Mouse (Mus musculus): Measurements from ENCODE around the gene Xpr1. TPM values are rescaled to one million over a fixed set of nuclear protein-coding genes. Genes with fewer than 3 reads are reported as not detected.

The Xpr1 gene
- polyA plus RNA-seq, 1 experiment from 2014 or later = 7.5 TPM

DNA sequence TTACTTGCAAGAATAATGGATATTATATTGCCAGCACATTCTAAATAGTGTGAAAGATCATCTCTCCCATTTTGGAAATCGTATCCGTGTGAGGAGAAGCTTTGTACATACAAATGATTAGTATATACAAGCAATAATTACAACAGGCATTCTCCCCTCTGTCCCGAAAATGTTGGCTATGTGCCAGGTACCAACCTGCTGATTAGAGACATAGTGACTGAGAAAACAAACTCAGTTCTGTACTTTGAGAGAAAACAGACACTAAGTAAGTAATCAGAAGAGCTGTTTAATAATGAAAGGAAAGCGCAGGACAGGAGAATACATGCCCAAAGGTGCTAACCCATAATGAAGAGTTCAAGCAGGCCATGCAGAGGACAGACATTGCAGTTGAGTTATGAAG, 64.1 kb downstream of the Xpr1 start:
- no peak overlapping the region for H3K4me3 ChIP-seq
- 59% methylated on average over 4 of the region's 4 CpGs for WGBS
- no peak for ATAC-seq (ENCODE audit: insufficient number of reproducible peaks, low FRiP score, low TSS enrichment, low read depth)
- no peaks in the 10 kb centered on the region for H3K36me3 ChIP-seq
- H3K4me2 ChIP-seq = no peak overlapping the region
- no peaks in the 10 kb centered on the region for H3K27me3 ChIP-seq
- no peak overlapping the region for H3K27ac ChIP-seq
- H3K4me1 ChIP-seq = no peaks in the 10 kb centered on the region
- H3K9ac ChIP-seq = no peak overlapping the region
- no peaks in the 10 kb centered on the region for H3K9me3 ChIP-seq

- 84% methylated on average over 4 of the region's 4 CpGs for WGBS
- no peak overlapping the region for H3K9ac ChIP-seq
- no peak for ATAC-seq (ENCODE audit: insufficient number of reproducible peaks, low FRiP score, low TSS enrichment, low read depth)
- no peak overlapping the region for H3K4me3 ChIP-seq
- no peaks in the 10 kb centered on the region for H3K4me1 ChIP-seq
- H3K9me3 ChIP-seq = no peaks in the 10 kb centered on the region
- no peaks in the 10 kb centered on the region for H3K27me3 ChIP-seq
- no peak overlapping the region for H3K27ac ChIP-seq
- H3K4me2 ChIP-seq = no peak overlapping the region
- no peaks in the 10 kb centered on the region for H3K36me3 ChIP-seq
Measured at GRCm38 (mm10) chr1:155351527-155351926, 65.7 kb downstream of the Xpr1 start.

DNA sequence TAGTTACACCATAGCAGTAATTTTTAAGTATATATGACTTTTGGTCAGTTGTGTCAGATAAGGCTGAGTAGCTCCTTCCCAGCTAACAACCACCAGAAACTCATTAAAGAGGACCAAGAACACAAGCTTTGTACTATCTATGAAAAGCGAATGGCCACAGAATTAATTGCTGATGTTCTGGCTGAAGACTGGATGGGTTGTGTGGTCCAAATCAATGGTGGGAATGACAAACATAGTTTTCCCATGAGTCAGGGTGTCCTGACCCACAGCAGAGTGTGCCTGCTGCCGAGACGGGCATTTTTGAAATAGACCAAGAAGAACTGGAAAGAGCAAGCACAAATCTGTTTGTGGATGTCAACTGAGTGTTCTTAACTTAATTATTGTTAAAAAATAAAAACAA, 68.7 kb downstream of the Xpr1 start:
- H3K27ac ChIP-seq = no peak overlapping the region
- WGBS = 82% methylated on average over 3 of the region's 3 CpGs

DNA sequence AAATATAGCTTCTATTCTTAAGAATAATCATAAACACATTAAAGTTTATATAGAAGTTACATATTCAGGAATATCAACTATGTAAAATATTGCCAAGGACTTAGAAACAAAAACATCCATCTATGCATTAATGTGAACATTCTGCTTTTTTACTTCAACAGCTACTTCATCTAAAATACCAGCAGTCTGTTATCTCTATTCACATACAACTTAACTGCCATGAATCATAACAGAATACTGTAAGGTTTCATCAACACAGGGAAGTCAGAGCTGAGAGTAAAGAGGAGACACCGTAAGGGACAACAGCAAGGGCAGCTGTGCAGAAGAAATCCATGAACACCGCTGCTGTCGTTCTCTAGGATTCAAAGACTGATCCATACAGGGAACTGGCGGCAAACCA, 69.9 kb downstream of the Xpr1 start:
- Histone ChIP-seq H3K4me1 (no peaks in the 10 kb centered on the region), H3K9me3 (no peaks in the 10 kb centered on the region), H3K9ac (no peak overlapping the region), H3K36me3 (no peaks in the 10 kb centered on the region), H3K27me3 (no peaks in the 10 kb centered on the region), H3K4me2 (no peak overlapping the region), H3K27ac (no peak overlapping the region), H3K4me3 (no peak overlapping the region)
- 80% methylated on average over 4 of the region's 4 CpGs for WGBS
- ATAC-seq (ENCODE audit: insufficient number of reproducible peaks, low FRiP score, low TSS enrichment, low read depth) = no peak

More for the DNA sequence above, 68.7 kb downstream of the Xpr1 start:
- no peak for ATAC-seq (ENCODE audit: insufficient number of reproducible peaks, low FRiP score, low TSS enrichment, low read depth)
- Histone ChIP-seq H3K4me2 (no peak overlapping the region), H3K4me1 (no peaks in the 10 kb centered on the region), H3K4me3 (no peak overlapping the region), H3K9me3 (no peaks in the 10 kb centered on the region), H3K9ac (no peak overlapping the region), H3K27me3 (no peaks in the 10 kb centered on the region), H3K36me3 (no peaks in the 10 kb centered on the region)

- Histone ChIP-seq H3K4me1 (no peaks in the 10 kb centered on the region), H3K27ac (no peak overlapping the region), H3K9ac (no peak overlapping the region), H3K4me3 (no peak overlapping the region), H3K36me3 (no peaks in the 10 kb centered on the region), H3K9me3 (no peaks in the 10 kb centered on the region), H3K27me3 (no peaks in the 10 kb centered on the region), H3K4me2 (no peak overlapping the region)
- WGBS = 72% methylated on average over 2 of the region's 2 CpGs
- ATAC-seq (ENCODE audit: insufficient number of reproducible peaks, low FRiP score, low TSS enrichment, low read depth) = no peak
Measured at GRCm38 (mm10) chr1:155344019-155344418, 73.2 kb downstream of the Xpr1 start.

- H3K4me2 ChIP-seq = no peak overlapping the region
- no peak overlapping the region for H3K4me3 ChIP-seq
- H3K36me3 ChIP-seq = no peaks in the 10 kb centered on the region
- H3K9me3 ChIP-seq = no peaks in the 10 kb centered on the region
- no peak for ATAC-seq (ENCODE audit: insufficient number of reproducible peaks, low FRiP score, low TSS enrichment, low read depth)
- H3K27ac ChIP-seq = no peak overlapping the region
- no peaks in the 10 kb centered on the region for H3K4me1 ChIP-seq
- no peak overlapping the region for H3K9ac ChIP-seq
- H3K27me3 ChIP-seq = no peaks in the 10 kb centered on the region
- 61% methylated on average over 2 of the region's 2 CpGs for WGBS
Measured at GRCm38 (mm10) chr1:155339622-155340021, 77.6 kb downstream of the Xpr1 start.

GRCm38 (mm10) chr1:155337315-155337714, 79.9 kb downstream of the Xpr1 start:
- Histone ChIP-seq H3K27ac (no peak overlapping the region), H3K36me3 (no peaks in the 10 kb centered on the region), H3K4me3 (no peak overlapping the region), H3K4me2 (no peak overlapping the region), H3K27me3 (no peaks in the 10 kb centered on the region), H3K9me3 (no peaks in the 10 kb centered on the region), H3K4me1 (no peaks in the 10 kb centered on the region), H3K9ac (no peak overlapping the region)
- no peak for ATAC-seq (ENCODE audit: insufficient number of reproducible peaks, low FRiP score, low TSS enrichment, low read depth)
- WGBS = 89% methylated on average over 4 of the region's 4 CpGs

DNA sequence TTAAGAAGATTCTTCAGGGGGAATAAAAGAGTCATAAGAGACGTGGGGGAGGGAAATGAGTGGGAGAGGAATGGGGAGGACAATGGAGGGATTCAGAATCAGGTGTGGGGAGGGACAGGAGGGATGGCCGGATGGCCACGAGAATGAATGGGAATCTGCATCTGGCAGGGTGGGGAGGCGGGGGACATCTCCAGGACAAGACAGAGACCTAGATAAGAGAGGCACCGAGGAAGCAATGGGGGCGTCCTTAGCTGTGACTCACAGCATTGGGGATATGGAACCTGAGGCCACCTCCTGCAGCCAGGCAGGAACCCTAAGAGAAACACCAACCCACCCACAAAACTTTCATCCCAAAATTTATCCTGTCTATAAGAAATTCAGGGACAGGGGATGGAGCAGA, 81.3 kb downstream of the Xpr1 start:
- Histone ChIP-seq H3K9ac (no peak overlapping the region), H3K36me3 (no peaks in the 10 kb centered on the region), H3K9me3 (no peaks in the 10 kb centered on the region), H3K27ac (no peak overlapping the region), H3K4me1 (no peaks in the 10 kb centered on the region), H3K4me2 (no peak overlapping the region), H3K4me3 (no peak overlapping the region), H3K27me3 (no peaks in the 10 kb centered on the region)
- ATAC-seq (ENCODE audit: insufficient number of reproducible peaks, low FRiP score, low TSS enrichment, low read depth) = no peak
- 79% methylated on average over 6 of the region's 6 CpGs for WGBS

DNA sequence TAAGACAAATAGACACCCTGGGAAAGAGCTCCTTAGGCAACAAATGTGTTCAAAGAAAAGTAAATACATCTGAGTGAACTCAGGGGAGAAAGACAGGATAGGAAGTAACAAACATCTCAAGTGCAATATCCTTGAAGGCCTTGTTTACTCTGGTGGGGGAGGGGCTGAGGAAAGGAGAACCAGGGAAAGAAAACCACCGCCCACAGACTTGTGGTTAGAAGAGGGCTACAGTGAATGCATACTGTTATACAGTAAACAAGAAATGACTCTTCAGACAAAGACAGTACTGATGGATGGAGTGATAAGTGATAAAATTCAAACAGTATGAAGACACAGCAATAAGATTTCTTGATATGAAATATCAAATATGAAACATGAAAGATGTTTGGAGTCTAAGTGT, 95.0 kb downstream of the Xpr1 start:
- Histone ChIP-seq H3K4me3 (no peak overlapping the region), H3K36me3 (no peaks in the 10 kb centered on the region), H3K4me2 (no peak overlapping the region), H3K9me3 (no peaks in the 10 kb centered on the region), H3K27me3 (no peaks in the 10 kb centered on the region), H3K27ac (no peak overlapping the region), H3K9ac (no peak overlapping the region), H3K4me1 (no peaks in the 10 kb centered on the region)
- WGBS = 67% methylated on average over 1 of the region's 1 CpGs
- ATAC-seq (ENCODE audit: insufficient number of reproducible peaks, low FRiP score, low TSS enrichment, low read depth) = no peak

DNA sequence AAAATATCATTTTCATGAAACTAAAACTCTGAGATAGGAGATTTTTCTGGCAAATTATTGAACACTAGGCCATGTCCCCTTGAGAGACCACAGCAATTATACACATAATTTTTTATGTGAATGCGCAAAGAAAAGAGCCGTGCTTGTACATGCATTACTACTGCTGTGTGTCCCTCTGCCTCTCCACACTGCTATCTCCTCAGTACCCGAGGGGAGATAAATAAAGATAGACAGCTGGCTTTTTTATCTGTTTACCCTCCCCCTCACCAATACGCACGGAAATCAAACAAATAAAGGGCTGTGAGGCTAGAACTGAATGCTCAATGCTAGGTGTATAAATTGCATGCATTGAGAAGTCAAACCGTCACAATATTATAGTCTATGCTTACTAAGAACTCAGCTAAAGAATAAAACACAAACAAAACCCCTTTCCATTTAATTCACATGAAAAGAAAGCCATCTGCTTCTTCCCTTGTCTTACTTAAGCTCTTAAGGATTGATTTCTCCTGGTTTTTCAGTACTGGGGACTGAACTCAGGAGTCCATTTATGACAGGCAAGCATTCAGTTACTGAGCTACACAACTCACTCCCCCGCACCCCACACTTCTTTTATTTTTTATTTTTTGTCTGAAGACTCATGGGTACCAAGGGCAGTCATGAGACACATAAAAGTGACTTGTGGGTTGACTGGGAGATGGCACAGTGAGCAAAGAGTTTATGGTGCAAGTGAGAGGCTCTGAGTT, 97.0 kb downstream of the Xpr1 start:
- 76% methylated on average over 7 of the region's 7 CpGs for WGBS
- no peaks in the 10 kb centered on the region for H3K27me3 ChIP-seq

DNA sequence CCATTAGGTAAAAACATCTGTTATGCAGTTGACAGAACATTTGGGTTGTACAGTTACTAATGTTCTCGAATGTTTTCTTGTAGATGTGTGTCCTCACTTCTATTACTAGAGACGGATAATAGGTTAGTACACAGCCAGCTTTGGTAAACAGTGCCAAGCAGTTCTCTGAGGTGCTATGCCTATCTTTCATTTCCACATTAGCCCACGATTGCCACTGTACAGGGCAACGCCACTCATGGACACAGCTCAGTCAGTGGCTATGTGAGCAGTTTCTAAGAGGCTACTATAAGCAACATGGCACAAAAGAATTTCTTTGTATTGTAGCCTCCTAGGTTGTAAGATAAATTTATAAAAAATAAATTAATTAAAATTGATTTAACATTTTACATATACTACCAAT, 97.7 kb downstream of the Xpr1 start:
- no peak overlapping the region for H3K4me3 ChIP-seq
- H3K36me3 ChIP-seq = no peaks in the 10 kb centered on the region
- 74% methylated on average over 4 of the region's 4 CpGs for WGBS
- no peak overlapping the region for H3K9ac ChIP-seq
- no peak overlapping the region for H3K4me2 ChIP-seq
- H3K4me1 ChIP-seq = no peaks in the 10 kb centered on the region
- H3K27ac ChIP-seq = no peak overlapping the region
- H3K27me3 ChIP-seq = no peaks in the 10 kb centered on the region
- ATAC-seq (ENCODE audit: insufficient number of reproducible peaks, low FRiP score, low TSS enrichment, low read depth) = no peak
- H3K9me3 ChIP-seq = no peaks in the 10 kb centered on the region

More for the DNA sequence above, 97.0 kb downstream of the Xpr1 start:
- Histone ChIP-seq H3K9me3 (no peaks in the 10 kb centered on the region), H3K27ac (no peak overlapping the region), H3K4me3 (no peak overlapping the region), H3K9ac (no peak overlapping the region), H3K4me1 (no peaks in the 10 kb centered on the region), H3K4me2 (no peak overlapping the region), H3K36me3 (no peaks in the 10 kb centered on the region)
- ATAC-seq (ENCODE audit: insufficient number of reproducible peaks, low FRiP score, low TSS enrichment, low read depth) = no peak

DNA sequence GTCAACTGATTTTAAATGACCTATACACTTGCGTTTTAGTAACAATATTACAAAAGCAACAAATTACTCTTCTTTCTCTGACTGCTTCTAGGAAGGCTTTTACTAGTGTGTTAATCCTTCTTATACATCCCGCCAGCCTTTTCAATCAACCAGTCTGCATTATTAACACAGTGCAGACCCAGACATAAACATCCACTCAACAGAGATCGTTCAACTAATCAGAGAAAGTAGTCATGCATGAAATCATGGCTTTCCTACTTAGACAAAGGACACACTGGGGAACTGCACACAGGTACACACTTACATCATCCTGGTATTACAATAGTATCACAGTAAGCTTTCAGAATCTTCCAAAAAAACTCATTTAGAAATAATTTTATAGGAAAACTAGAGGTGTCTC, 105.5 kb downstream of the Xpr1 start:
- Histone ChIP-seq H3K4me1 (no peaks in the 10 kb centered on the region), H3K27ac (no peak overlapping the region), H3K9ac (no peak overlapping the region), H3K27me3 (no peaks in the 10 kb centered on the region), H3K4me3 (no peak overlapping the region), H3K36me3 (peaks cover 7% of the 10 kb centered on the region; the same call in 1 of the 2 replicates), H3K4me2 (no peak overlapping the region), H3K9me3 (no peaks in the 10 kb centered on the region)
- ATAC-seq (ENCODE audit: insufficient number of reproducible peaks, low FRiP score, low TSS enrichment, low read depth) = no peak
- 65% methylated on average over 3 of the region's 3 CpGs for WGBS

- H3K27ac ChIP-seq = no peak overlapping the region
- H3K4me2 ChIP-seq = no peak overlapping the region
- peaks cover 3% of the 10 kb centered on the region; the same call in 1 of the 2 replicates for H3K36me3 ChIP-seq
- no peak for ATAC-seq (ENCODE audit: insufficient number of reproducible peaks, low FRiP score, low TSS enrichment, low read depth)
- no peaks in the 10 kb centered on the region for H3K27me3 ChIP-seq
- H3K4me3 ChIP-seq = no peak overlapping the region
- 56% methylated on average over 3 of the region's 3 CpGs for WGBS
- no peaks in the 10 kb centered on the region for H3K4me1 ChIP-seq
- no peaks in the 10 kb centered on the region for H3K9me3 ChIP-seq
- no peak overlapping the region for H3K9ac ChIP-seq
Measured at GRCm38 (mm10) chr1:155306879-155307278, 110.3 kb downstream of the Xpr1 start.

Measured in limb, embryonic 15.5 days (tissue).